Mouse (Mus musculus): ENCODE results near the gene Parva. TPM values are rescaled to one million over a fixed set of nuclear protein-coding genes. Genes with fewer than 3 reads are reported as not detected.

The Parva gene
- polyA plus RNA-seq, 1 experiment = 78.3 TPM

DNA sequence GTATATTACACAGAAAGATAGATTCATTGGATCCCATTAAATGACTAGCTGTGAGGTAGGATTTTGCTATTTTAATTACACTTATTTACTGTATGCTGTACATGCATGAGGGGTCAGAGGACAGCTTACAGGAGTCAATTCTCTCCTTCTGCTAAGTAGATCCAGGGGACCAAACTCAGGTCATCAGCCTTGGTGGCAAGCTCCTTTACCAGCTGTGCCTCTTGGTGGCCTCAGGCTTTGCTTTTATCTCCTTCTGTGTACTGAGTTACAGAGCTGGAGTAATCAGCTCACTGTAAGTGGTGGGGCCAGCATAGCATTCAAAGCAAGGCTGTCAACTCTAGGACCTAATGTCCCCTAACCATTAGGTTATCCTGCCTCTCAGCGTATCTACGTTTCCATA is 27.6 kb downstream of the Parva start:
- TF ChIP-seq TCF3 (IDR thresholded peaks at IDR 0.05; ENCODE audit: insufficient read length, low read depth) (no peak), USF1 (IDR thresholded peaks at IDR 0.05; ENCODE audit: low read depth) (no peak), CEBPB (IDR thresholded peaks at IDR 0.05; ENCODE audit: insufficient read depth, poor library complexity, severe bottlenecking) (no peak), POLR2AphosphoS2 (IDR thresholded peaks at IDR 0.05; ENCODE audit: insufficient read length, low read depth) (no peak), E2F4 (IDR thresholded peaks at IDR 0.05; ENCODE audit: insufficient read depth) (no peak), SRF (IDR thresholded peaks at IDR 0.05; ENCODE audit: control insufficient read depth, insufficient read length, low read depth) (no peak), MYOD1 (IDR thresholded peaks at IDR 0.05; ENCODE audit: control insufficient read depth in 1 of 3, insufficient read length in 2 of 3, low read depth in 2 of 3) (no peak), MYOG (IDR thresholded peaks at IDR 0.05; ENCODE audit: control insufficient read depth in 1 of 3, insufficient read depth in 1 of 3, insufficient read length in 2 of 3, low read depth in 2 of 3) (no peak), TCF12 (IDR thresholded peaks at IDR 0.05; ENCODE audit: insufficient read depth, poor library complexity, severe bottlenecking) (no peak)

DNA sequence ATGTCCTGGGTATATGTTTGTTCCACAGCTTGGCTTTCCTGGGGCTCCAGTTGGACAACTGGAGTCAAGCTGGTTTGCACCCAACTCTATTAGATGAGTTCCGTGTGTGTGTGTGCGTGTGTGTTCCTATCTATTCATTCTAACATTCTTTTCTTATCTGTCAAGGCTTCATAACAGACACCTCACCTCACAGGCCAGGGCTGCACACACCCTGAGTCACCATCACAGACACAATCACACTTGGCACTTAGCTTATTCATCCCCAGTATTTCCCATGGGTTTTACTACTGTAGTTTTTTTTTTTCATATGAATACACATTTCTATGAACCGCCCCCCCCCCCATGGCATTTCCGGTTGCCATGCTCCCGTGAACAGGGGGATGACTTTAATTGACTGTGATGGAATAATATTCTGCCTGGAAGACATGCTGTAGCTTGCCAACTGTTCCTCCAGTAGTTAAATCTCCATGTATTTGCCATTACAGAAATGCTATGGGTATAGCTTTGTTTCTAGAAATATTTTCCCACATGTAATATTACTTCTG is 28.3 kb downstream of the Parva start:
- Histone ChIP-seq H3K79me2 (ENCODE audit: control insufficient read depth, insufficient read depth) (peaks cover 61% of the 10 kb centered on the region), H3K27me3 (ENCODE audit: control insufficient read depth, insufficient read depth, insufficient read length) (no peaks in the 10 kb centered on the region), H3K4me3 (no peak overlapping the region), H3ac (ENCODE audit: control insufficient read depth, insufficient read length) (no peak overlapping the region), H3K36me3 (ENCODE audit: control insufficient read depth, insufficient read depth) (no peaks in the 10 kb centered on the region), H3K4me2 (ENCODE audit: low read depth) (peak overlapping the region; percentile 46)
- TF ChIP-seq MYOD1 (IDR thresholded peaks at IDR 0.05; ENCODE audit: control insufficient read depth in 1 of 3, insufficient read length in 2 of 3, low read depth in 2 of 3) (no peak), CEBPB (IDR thresholded peaks at IDR 0.05; ENCODE audit: insufficient read depth, poor library complexity, severe bottlenecking) (no peak), SRF (IDR thresholded peaks at IDR 0.05; ENCODE audit: control insufficient read depth, insufficient read length, low read depth) (no peak), TCF12 (IDR thresholded peaks at IDR 0.05; ENCODE audit: insufficient read depth, poor library complexity, severe bottlenecking) (no peak), POLR2AphosphoS2 (IDR thresholded peaks at IDR 0.05; ENCODE audit: insufficient read length, low read depth) (no peak), E2F4 (IDR thresholded peaks at IDR 0.05; ENCODE audit: insufficient read depth) (no peak), POLR2A (IDR thresholded peaks at IDR 0.05; ENCODE audit: insufficient read length, low read depth) (no peak), TCF3 (IDR thresholded peaks at IDR 0.05; ENCODE audit: insufficient read length, low read depth) (no peak), USF1 (IDR thresholded peaks at IDR 0.05; ENCODE audit: low read depth) (no peak), REST (IDR thresholded peaks at IDR 0.05; ENCODE audit: insufficient read depth, insufficient read length) (no peak), MYOG (IDR thresholded peaks at IDR 0.05; ENCODE audit: control insufficient read depth in 1 of 3, insufficient read depth in 1 of 3, insufficient read length in 2 of 3, low read depth in 2 of 3) (no peak), MAX (IDR thresholded peaks at IDR 0.05; ENCODE audit: low read depth) (no peak)

More for the DNA sequence above, 27.6 kb downstream of the Parva start:
- peaks cover 60% of the 10 kb centered on the region for H3K79me2 ChIP-seq (ENCODE audit: control insufficient read depth, insufficient read depth)
- no peak overlapping the region for H3ac ChIP-seq (ENCODE audit: control insufficient read depth, insufficient read length)
- H3K27me3 ChIP-seq (ENCODE audit: control insufficient read depth, insufficient read depth, insufficient read length) = no peaks in the 10 kb centered on the region
- peak overlapping the region; percentile 46 for H3K4me2 ChIP-seq (ENCODE audit: low read depth)
- H3K36me3 ChIP-seq (ENCODE audit: control insufficient read depth, insufficient read depth) = no peaks in the 10 kb centered on the region
- no peak overlapping the region for H3K4me3 ChIP-seq

DNA sequence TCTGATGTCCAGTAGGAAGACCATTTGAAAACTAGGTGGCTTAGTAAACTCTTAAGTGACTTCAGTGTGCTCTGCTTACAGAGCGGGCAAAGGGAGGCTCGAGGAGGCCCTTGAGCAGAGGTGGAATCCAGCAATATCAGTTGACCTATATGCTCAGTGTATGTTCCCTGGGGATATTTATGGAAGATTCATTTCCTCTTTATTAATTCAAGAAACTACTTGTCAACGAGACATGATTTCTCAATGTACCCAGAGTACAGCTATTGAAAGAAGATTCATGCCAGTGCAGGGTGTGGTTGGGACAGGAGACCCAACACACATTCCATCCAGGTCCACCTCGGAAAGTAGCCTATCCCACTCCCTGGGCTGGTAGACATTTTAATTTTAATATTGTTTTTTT is 30.1 kb downstream of the Parva start:
- Histone ChIP-seq H3K4me3 (no peak overlapping the region), H3K4me2 (ENCODE audit: low read depth) (no peak overlapping the region), H3K27me3 (ENCODE audit: control insufficient read depth, insufficient read depth, insufficient read length) (no peaks in the 10 kb centered on the region), H3ac (ENCODE audit: control insufficient read depth, insufficient read length) (no peak overlapping the region), H3K79me2 (ENCODE audit: control insufficient read depth, insufficient read depth) (peaks cover 59% of the 10 kb centered on the region), H3K36me3 (ENCODE audit: control insufficient read depth, insufficient read depth) (no peaks in the 10 kb centered on the region)
- TF ChIP-seq REST (IDR thresholded peaks at IDR 0.05; ENCODE audit: insufficient read depth, insufficient read length) (no peak), SRF (IDR thresholded peaks at IDR 0.05; ENCODE audit: control insufficient read depth, insufficient read length, low read depth) (no peak), POLR2A (IDR thresholded peaks at IDR 0.05; ENCODE audit: insufficient read length, low read depth) (no peak), TCF3 (IDR thresholded peaks at IDR 0.05; ENCODE audit: insufficient read length, low read depth) (no peak), MYOD1 (IDR thresholded peaks at IDR 0.05; ENCODE audit: control insufficient read depth in 1 of 3, insufficient read length in 2 of 3, low read depth in 2 of 3) (no peak), TCF12 (IDR thresholded peaks at IDR 0.05; ENCODE audit: insufficient read depth, poor library complexity, severe bottlenecking) (no peak), USF1 (IDR thresholded peaks at IDR 0.05; ENCODE audit: low read depth) (no peak), MAX (IDR thresholded peaks at IDR 0.05; ENCODE audit: low read depth) (no peak), POLR2AphosphoS2 (IDR thresholded peaks at IDR 0.05; ENCODE audit: insufficient read length, low read depth) (no peak), MYOG (IDR thresholded peaks at IDR 0.05; ENCODE audit: control insufficient read depth in 1 of 3, insufficient read depth in 1 of 3, insufficient read length in 2 of 3, low read depth in 2 of 3) (no peak), E2F4 (IDR thresholded peaks at IDR 0.05; ENCODE audit: insufficient read depth) (no peak), CEBPB (IDR thresholded peaks at IDR 0.05; ENCODE audit: insufficient read depth, poor library complexity, severe bottlenecking) (no peak)

DNA sequence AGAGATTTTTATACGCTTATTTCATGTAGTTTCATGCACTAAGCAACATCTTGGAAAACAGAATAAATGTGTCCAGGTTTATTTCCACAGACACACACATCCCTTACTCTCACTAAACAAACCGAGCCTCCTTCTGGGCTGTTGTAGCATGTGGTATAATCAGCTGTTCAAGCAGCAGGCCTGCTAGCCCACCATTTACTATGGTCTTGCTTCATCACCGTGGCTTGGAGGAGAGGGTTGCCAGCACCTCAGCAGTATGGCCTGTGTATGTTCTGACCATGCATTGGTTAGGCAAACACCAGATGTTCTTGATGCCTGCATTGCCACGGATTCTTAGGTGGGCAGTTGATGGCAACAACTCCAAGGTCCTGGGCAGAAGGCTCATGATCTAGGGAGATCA is 30.6 kb downstream of the Parva start:
- Histone ChIP-seq H3K4me3 (no peak overlapping the region), H3K27me3 (ENCODE audit: control insufficient read depth, insufficient read depth, insufficient read length) (no peaks in the 10 kb centered on the region), H3K4me2 (ENCODE audit: low read depth) (peak overlapping the region; percentile 52), H3ac (ENCODE audit: control insufficient read depth, insufficient read length) (no peak overlapping the region), H3K79me2 (ENCODE audit: control insufficient read depth, insufficient read depth) (peaks cover 62% of the 10 kb centered on the region), H3K36me3 (ENCODE audit: control insufficient read depth, insufficient read depth) (no peaks in the 10 kb centered on the region)
- TF ChIP-seq MYOD1 (IDR thresholded peaks at IDR 0.05; ENCODE audit: control insufficient read depth in 1 of 3, insufficient read length in 2 of 3, low read depth in 2 of 3) = peak in 2 of 3 experiments; percentile 54 to 58
- TF ChIP-seq USF1 (IDR thresholded peaks at IDR 0.05; ENCODE audit: low read depth) = no peak
- TF ChIP-seq MYOG (IDR thresholded peaks at IDR 0.05; ENCODE audit: control insufficient read depth in 1 of 3, insufficient read depth in 1 of 3, insufficient read length in 2 of 3, low read depth in 2 of 3) = peak in 1 of 3 experiments; percentile 47
- TF ChIP-seq CEBPB (IDR thresholded peaks at IDR 0.05; ENCODE audit: insufficient read depth, poor library complexity, severe bottlenecking) = no peak

DNA sequence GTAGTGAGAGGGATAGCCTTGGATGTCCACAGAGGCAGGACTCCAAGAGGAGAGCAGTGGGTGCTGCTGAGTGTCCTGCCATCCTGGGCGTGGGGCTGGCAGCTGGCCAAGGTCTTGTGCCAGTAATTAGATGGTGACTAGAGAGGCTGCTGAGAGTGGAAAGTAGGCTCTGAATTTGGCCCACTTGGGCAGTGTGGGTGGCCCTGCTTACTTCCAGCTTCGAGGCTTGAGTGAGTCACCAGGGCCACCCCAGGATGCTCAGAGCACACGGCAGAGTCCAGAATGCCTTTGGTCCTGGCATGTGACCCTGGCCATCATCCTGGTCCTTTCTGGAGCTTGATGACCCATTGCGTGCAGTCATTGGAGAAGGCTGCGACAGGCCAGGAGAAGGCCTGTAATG is 31.1 kb downstream of the Parva start:
- Histone ChIP-seq H3ac (ENCODE audit: control insufficient read depth, insufficient read length) (no peak overlapping the region), H3K4me3 (no peak overlapping the region), H3K4me2 (ENCODE audit: low read depth) (peak overlapping the region; percentile 52), H3K36me3 (ENCODE audit: control insufficient read depth, insufficient read depth) (no peaks in the 10 kb centered on the region), H3K79me2 (ENCODE audit: control insufficient read depth, insufficient read depth) (peaks cover 67% of the 10 kb centered on the region), H3K27me3 (ENCODE audit: control insufficient read depth, insufficient read depth, insufficient read length) (no peaks in the 10 kb centered on the region)
- TF ChIP-seq MAX (IDR thresholded peaks at IDR 0.05; ENCODE audit: low read depth) = no peak
- TF ChIP-seq USF1 (IDR thresholded peaks at IDR 0.05; ENCODE audit: low read depth) = peak; percentile 50
